Mouse (Mus musculus): ENCODE measurements around the gene Slc8a1. TPM values are rescaled to one million over a fixed set of nuclear protein-coding genes. Genes with fewer than 3 reads are reported as not detected.

Slc8a1 gene
- total and polyA plus RNA-seq, 3 experiments, result 49.9 to 460 (median 426) TPM

DNA sequence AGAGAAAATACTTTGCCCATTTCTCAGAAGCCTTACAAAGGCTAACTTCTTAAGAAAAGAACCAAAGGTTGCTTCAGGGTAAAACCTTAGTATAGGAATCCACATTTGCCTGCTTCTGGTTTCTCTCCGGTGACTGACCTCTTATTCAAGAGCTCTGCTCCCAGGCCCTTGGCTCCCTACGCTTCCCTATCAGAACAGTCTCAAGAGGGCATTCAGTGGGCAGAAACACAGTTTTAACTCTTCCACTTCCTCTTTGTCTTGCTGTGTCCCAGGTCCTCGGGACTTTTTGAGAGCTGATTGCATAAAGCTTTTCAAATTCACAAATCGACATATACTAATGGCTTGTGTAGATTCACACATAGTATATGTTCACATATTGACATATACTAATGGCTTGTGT lies 73.3 kb downstream of the Slc8a1 start:
- no peak for TF ChIP-seq POLR2A (IDR thresholded peaks at IDR 0.05; ENCODE audit: insufficient read depth, low read depth, low read length)
- no peak for TF ChIP-seq CTCF (IDR thresholded peaks at IDR 0.05)
- TF ChIP-seq EP300 (IDR thresholded peaks at IDR 0.05; ENCODE audit: insufficient read depth, low read depth, low read length), result no peak
- 51% methylated on average over 4 of the region's 4 CpGs for WGBS
- Histone ChIP-seq H3K4me3 (no peak overlapping the region), H3K27me3 (ENCODE audit: control insufficient read depth, insufficient read depth, low read length) (no peaks in the 10 kb centered on the region), H3K27ac (no peak overlapping the region), H3K79me2 (replicated peaks; ENCODE audit: control insufficient read depth, insufficient read depth, low read length) (0 out of 2 replicates have a peak, but pooled peaks cover 1% of the 10 kb centered on the region), H3K4me1 (ENCODE audit: control insufficient read depth, insufficient read depth, low read length) (peaks cover 8% of the 10 kb centered on the region), H3K36me3 (ENCODE audit: control insufficient read depth, insufficient read depth, low read length) (peaks cover 15% of the 10 kb centered on the region), H3K9ac (ENCODE audit: low read depth, low read length) (no peak overlapping the region)
- no peak for DNase-seq
- intact Hi-C loops (cut with DNase I), result loop anchor here (10.0 kb wide), 2 partner anchors 120 to 190 kb away; no protein-coding TSS in a partner anchor

DNA sequence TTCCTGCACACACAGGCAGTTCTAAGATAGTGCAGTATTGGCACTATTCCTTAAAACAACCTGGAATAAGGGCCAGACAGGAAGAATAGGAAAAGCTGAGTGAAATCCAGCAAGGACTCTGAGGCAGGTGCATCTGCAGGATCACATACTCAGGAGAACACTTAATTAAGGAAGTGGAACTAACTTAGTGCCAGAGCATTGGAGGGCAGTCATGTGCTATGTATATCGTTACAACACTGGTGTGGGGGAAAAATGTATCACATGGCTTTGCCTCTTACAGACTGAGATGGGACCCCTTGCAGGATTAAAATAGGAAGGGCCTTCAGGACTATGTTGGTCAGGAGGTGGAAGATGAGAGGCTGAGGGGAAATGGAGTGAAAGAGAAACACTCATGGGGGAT lies 80.3 kb downstream of the Slc8a1 start:
- Histone ChIP-seq H3K79me2 (replicated peaks; ENCODE audit: control insufficient read depth, insufficient read depth, low read length) (peaks cover 3% of the 10 kb centered on the region; the same call in 1 of the 2 replicates), H3K4me3 (no peak overlapping the region), H3K27ac (no peak overlapping the region), H3K4me1 (ENCODE audit: control insufficient read depth, insufficient read depth, low read length) (peaks cover 2% of the 10 kb centered on the region), H3K9ac (ENCODE audit: low read depth, low read length) (no peak overlapping the region), H3K27me3 (ENCODE audit: control insufficient read depth, insufficient read depth, low read length) (no peaks in the 10 kb centered on the region), H3K36me3 (ENCODE audit: control insufficient read depth, insufficient read depth, low read length) (peaks cover 24% of the 10 kb centered on the region)
- no peak for DNase-seq
- intact Hi-C loops (cut with DNase I), result no loop called here
- WGBS, result 62% methylated on average over 1 of the region's 1 CpGs
- no peak for TF ChIP-seq EP300 (IDR thresholded peaks at IDR 0.05; ENCODE audit: insufficient read depth, low read depth, low read length)
- no peak for TF ChIP-seq POLR2A (IDR thresholded peaks at IDR 0.05; ENCODE audit: insufficient read depth, low read depth, low read length)
- no peak for TF ChIP-seq CTCF (IDR thresholded peaks at IDR 0.05)

DNA sequence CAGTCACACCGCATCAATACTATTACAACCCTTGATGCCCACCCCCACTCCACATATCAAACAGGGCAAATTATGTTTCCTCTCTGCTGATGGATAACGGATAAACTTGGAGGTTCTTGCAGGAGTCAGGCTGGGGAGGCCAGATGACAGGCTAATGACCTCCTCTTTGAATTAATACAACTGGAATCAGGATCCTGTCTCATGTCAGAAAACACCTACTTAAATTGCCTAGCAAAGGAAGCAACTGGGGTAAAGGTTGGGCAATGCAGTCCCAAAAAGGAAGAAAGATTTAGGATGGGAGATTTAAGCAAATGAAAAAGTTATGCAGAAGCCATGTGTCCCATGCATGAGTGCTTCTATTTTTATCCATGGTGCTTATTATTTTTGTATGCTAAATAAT lies 83.6 kb downstream of the Slc8a1 start:
- Histone ChIP-seq H3K4me3 (no peak overlapping the region), H3K36me3 (ENCODE audit: control insufficient read depth, insufficient read depth, low read length) (peaks cover 27% of the 10 kb centered on the region), H3K27ac (no peak overlapping the region), H3K79me2 (replicated peaks; ENCODE audit: control insufficient read depth, insufficient read depth, low read length) (peaks cover 3% of the 10 kb centered on the region; the same call in 1 of the 2 replicates), H3K27me3 (ENCODE audit: control insufficient read depth, insufficient read depth, low read length) (no peaks in the 10 kb centered on the region), H3K4me1 (ENCODE audit: control insufficient read depth, insufficient read depth, low read length) (peaks cover 2% of the 10 kb centered on the region), H3K9ac (ENCODE audit: low read depth, low read length) (no peak overlapping the region)
- TF ChIP-seq CTCF (IDR thresholded peaks at IDR 0.05), result no peak
- TF ChIP-seq EP300 (IDR thresholded peaks at IDR 0.05; ENCODE audit: insufficient read depth, low read depth, low read length), result no peak
- TF ChIP-seq POLR2A (IDR thresholded peaks at IDR 0.05; ENCODE audit: insufficient read depth, low read depth, low read length), result no peak
- WGBS, result 64% methylated on average over 2 of the region's 2 CpGs
- intact Hi-C loops (cut with DNase I), result no loop called here
- no peak for DNase-seq

DNA sequence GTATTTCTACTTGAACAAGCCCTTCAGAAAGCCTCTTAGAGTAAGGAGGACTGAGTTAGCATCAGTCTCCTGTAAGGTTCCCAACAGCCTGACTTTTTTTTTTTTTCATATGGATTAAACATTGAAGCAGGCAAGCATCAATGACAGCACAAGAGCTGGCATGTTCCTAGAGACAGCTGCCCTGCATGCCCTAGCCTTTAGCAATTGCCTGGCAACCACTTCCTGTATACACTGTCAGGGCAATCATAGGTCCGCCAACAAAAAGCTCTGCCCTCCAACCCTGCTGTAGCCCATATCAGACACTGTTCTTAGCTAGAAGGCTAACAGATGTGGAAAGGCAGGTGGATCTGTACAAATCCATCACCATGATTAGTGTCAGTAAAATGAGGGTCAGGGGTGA lies 85.2 kb downstream of the Slc8a1 start:
- H3K27ac ChIP-seq, result no peak overlapping the region
- intact Hi-C loops (cut with DNase I), result no loop called here
- no peak overlapping the region for H3K9ac ChIP-seq (ENCODE audit: low read depth, low read length)
- peaks cover 2% of the 10 kb centered on the region for H3K4me1 ChIP-seq (ENCODE audit: control insufficient read depth, insufficient read depth, low read length)
- DNase-seq, result peak in 1 of 2 experiments; percentile 36
- peaks cover 3% of the 10 kb centered on the region; the same call in 1 of the 2 replicates for H3K79me2 ChIP-seq (replicated peaks; ENCODE audit: control insufficient read depth, insufficient read depth, low read length)
- WGBS, result 23% methylated on average over 1 of the region's 1 CpGs
- H3K36me3 ChIP-seq (ENCODE audit: control insufficient read depth, insufficient read depth, low read length), result peaks cover 28% of the 10 kb centered on the region
- H3K4me3 ChIP-seq, result no peak overlapping the region
- TF ChIP-seq POLR2A (IDR thresholded peaks at IDR 0.05; ENCODE audit: insufficient read depth, low read depth, low read length), result no peak
- TF ChIP-seq EP300 (IDR thresholded peaks at IDR 0.05; ENCODE audit: insufficient read depth, low read depth, low read length), result no peak
- no peak for TF ChIP-seq CTCF (IDR thresholded peaks at IDR 0.05)
- H3K27me3 ChIP-seq (ENCODE audit: control insufficient read depth, insufficient read depth, low read length), result no peaks in the 10 kb centered on the region

DNA sequence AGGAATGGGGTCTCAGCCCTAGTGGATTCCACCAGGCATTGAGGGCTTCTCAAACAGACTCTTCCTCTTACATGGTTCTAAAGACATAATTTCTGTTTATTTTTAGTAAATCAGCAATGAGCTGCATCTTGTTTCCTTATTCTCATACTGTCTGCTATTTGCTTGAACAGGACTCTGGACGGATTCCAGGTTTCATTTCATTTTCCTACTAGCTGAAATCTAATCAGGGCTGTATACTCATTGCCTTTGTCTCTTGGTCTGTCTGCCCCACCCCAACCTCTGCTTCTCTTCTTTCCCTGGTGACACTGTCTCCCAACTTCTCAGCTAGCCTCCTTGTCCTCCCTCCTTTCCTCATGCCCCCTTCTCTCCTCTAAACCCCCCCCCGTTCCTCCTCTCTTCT lies 101.4 kb downstream of the Slc8a1 start:
- no peak for TF ChIP-seq POLR2A (IDR thresholded peaks at IDR 0.05; ENCODE audit: insufficient read depth, low read depth, low read length)
- TF ChIP-seq CTCF (IDR thresholded peaks at IDR 0.05), result no peak
- no peak for TF ChIP-seq EP300 (IDR thresholded peaks at IDR 0.05; ENCODE audit: insufficient read depth, low read depth, low read length)
- intact Hi-C loops (cut with DNase I), result no loop called here
- no peak for DNase-seq

DNA sequence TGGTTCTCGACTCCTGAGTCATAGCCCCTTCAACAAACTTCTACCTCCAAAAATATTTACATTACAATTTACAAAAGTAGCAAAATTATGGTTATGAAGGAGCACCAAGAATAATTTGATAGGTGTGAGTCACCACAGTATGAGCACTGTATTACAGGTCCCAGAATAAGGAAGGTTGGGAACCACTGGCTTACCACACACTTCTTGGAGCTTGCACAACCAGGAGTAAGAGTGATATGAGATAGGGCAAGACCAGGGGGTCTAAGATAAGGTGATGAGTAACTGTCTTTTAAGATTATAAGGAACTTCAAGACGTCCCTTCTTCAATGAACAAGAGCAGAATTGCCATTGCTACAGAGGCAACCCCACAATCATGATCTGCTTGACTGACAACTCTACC lies 107.7 kb downstream of the Slc8a1 start:
- intact Hi-C loops (cut with DNase I), result no loop called here
- 61% methylated on average over 2 of the region's 2 CpGs for WGBS
- Histone ChIP-seq H3K4me3 (no peak overlapping the region), H3K27me3 (ENCODE audit: control insufficient read depth, insufficient read depth, low read length) (no peaks in the 10 kb centered on the region), H3K4me1 (ENCODE audit: control insufficient read depth, insufficient read depth, low read length) (no peaks in the 10 kb centered on the region), H3K79me2 (replicated peaks; ENCODE audit: control insufficient read depth, insufficient read depth, low read length) (peaks cover 3% of the 10 kb centered on the region; the same call in 1 of the 2 replicates), H3K36me3 (ENCODE audit: control insufficient read depth, insufficient read depth, low read length) (no peaks in the 10 kb centered on the region), H3K9ac (ENCODE audit: low read depth, low read length) (no peak overlapping the region), H3K27ac (no peak overlapping the region)
- DNase-seq, result no peak
- TF ChIP-seq POLR2A (IDR thresholded peaks at IDR 0.05; ENCODE audit: insufficient read depth, low read depth, low read length) (no peak), EP300 (IDR thresholded peaks at IDR 0.05; ENCODE audit: insufficient read depth, low read depth, low read length) (no peak), CTCF (IDR thresholded peaks at IDR 0.05) (no peak)

More for the DNA sequence above, 101.4 kb downstream of the Slc8a1 start:
- H3K4me3 ChIP-seq, result no peak overlapping the region
- peaks cover 4% of the 10 kb centered on the region; the same call in 1 of the 2 replicates for H3K79me2 ChIP-seq (replicated peaks; ENCODE audit: control insufficient read depth, insufficient read depth, low read length)
- WGBS, result 26% methylated on average over 2 of the region's 2 CpGs
- no peak overlapping the region for H3K27ac ChIP-seq
- peaks cover 6% of the 10 kb centered on the region for H3K4me1 ChIP-seq (ENCODE audit: control insufficient read depth, insufficient read depth, low read length)
- peaks cover 17% of the 10 kb centered on the region for H3K36me3 ChIP-seq (ENCODE audit: control insufficient read depth, insufficient read depth, low read length)
- no peak overlapping the region for H3K9ac ChIP-seq (ENCODE audit: low read depth, low read length)
- H3K27me3 ChIP-seq (ENCODE audit: control insufficient read depth, insufficient read depth, low read length), result no peaks in the 10 kb centered on the region

All from heart, adult 2 months (tissue).